Mouse (Mus musculus) neural tube, embryonic 11.5 days (tissue): ENCODE measurements around the gene Creg2. TPM values are rescaled to one million over a fixed set of nuclear protein-coding genes. Genes with fewer than 3 reads are reported as not detected.

Experiments used
- ATAC-seq: fragments of 200-750 bp; cut with Nextera tagmentation; 2 replicates; pipeline ENCODE4 v1.8.0; 2017; ENCODE audit warnings: moderate number of reproducible peaks, mild to moderate bottlenecking, moderate TSS enrichment, moderate library complexity; ENCODE audit not compliant: insufficient read depth, low FRiP score, low TSS enrichment
- DNase-seq: peaks from one replicate; pipeline ENCODE4 v3.0.0-alpha.2; 2015; ENCODE audit warnings: low spot score
- H3K27ac ChIP-seq: fragments of 300-500 bp; sonication (generic); 2 replicates; pipeline ENCODE4 v1.5.1; 2014; ENCODE audit warnings: low read depth, mild to moderate bottlenecking, low read length
- H3K27me3 ChIP-seq: fragments of 300-500 bp; sonication (generic); 2 replicates; pipeline ENCODE4 v1.6.1; 2014; ENCODE audit warnings: mild to moderate bottlenecking, low read length, mixed read lengths; ENCODE audit not compliant: control insufficient read depth, insufficient read depth
- H3K36me3 ChIP-seq: fragments of 300-500 bp; sonication (generic); 2 replicates; pipeline ENCODE4 v1.6.1; 2014; ENCODE audit warnings: mild to moderate bottlenecking, low read length, moderate library complexity, mixed read lengths; ENCODE audit not compliant: control insufficient read depth, insufficient read depth
- H3K4me1 ChIP-seq: fragments of 300-500 bp; sonication (generic); 2 replicates; pipeline ENCODE4 v1.6.1; 2014; ENCODE audit warnings: low read length, mixed read lengths; ENCODE audit not compliant: control insufficient read depth, insufficient read depth
- H3K4me2 ChIP-seq: fragments of 300-500 bp; sonication (generic); 2 replicates; pipeline ENCODE4 v1.6.1; 2014; ENCODE audit warnings: low read depth, mild to moderate bottlenecking, moderate library complexity
- H3K4me3 ChIP-seq: fragments of 300-500 bp; sonication (generic); 2 replicates; pipeline ENCODE4 v1.5.1; 2014; ENCODE audit warnings: low read depth, low read length
- H3K9ac ChIP-seq: fragments of 300-500 bp; sonication (generic); 2 replicates; pipeline ENCODE4 v1.6.1; 2014; ENCODE audit warnings: mild to moderate bottlenecking, low read length
- H3K9me3 ChIP-seq: fragments of 300-500 bp; sonication (generic); 2 replicates; pipeline ENCODE4 v1.6.1; 2016; ENCODE audit warnings: low read length; ENCODE audit not compliant: control insufficient read depth
- WGBS: fragments of 180-500 bp; shearing (Covaris S2); extraction: QIAGEN DNeasy Blood & Tissue Kit; methylation state at CpG from one replicate; pipeline ENCODE4 v1.1.7; 2014; 5-methylcytosine and 5-hydroxymethylcytosine counted together
- polyA plus RNA-seq: library from polyadenylated mRNA; unstranded; fragments of >200 nt; fragmentation: Nextera tagmentation; extraction: Ambion mirVana; gene quantifications from 2 replicates; pipeline ENCODE4 v1.2.1, GENCODE M21; 2014

Creg2 gene
- polyA plus RNA-seq = 0.82 and 1.2 TPM in 2 replicates

DNA sequence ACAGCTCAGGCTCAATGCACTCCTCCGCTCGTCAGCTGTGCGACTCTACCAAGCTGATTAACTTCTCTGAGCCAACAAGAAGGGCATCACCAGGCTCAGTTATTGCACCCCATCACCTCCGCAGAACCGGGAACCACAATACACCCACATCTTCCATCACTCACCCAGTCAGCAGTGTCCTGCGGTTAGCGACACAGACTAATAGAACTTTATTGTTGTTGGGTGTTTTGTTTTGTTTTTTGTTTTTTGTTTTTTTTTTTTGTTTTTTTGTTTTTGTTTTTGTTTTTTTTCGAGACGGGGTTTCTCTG lies at the start of gene Creg2:
TSS of gene Creg2 (minus strand) at position 234 of the 308 bp plus-strand sequence.
- Histone ChIP-seq H3K4me3 (peak within 1 kb of the TSS; percentile 61), H3K4me2 (peak within 1 kb of the TSS; percentile 98), H3K9me3 (no peaks in the 10 kb centered on the region), H3K4me1 (peaks cover 8% of the 10 kb centered on the region; the same call in 1 of the 2 replicates), H3K9ac (peak within 1 kb of the TSS; percentile 61), H3K27ac (no peak within 1 kb of the TSS), H3K36me3 (no peaks in the 10 kb centered on the region), H3K27me3 (peaks cover 13% of the 10 kb centered on the region)
- 38% methylated on average over 9 of the region's 9 CpGs for WGBS
- DNase-seq = no peak
- ATAC-seq = 0 out of 2 replicates have a peak, but pooled peaks have one; percentile 9

GRCm38 (mm10) chr1:39700599-39701273 lies 49.5 kb upstream of the Creg2 start:
- Histone ChIP-seq H3K4me1 (peaks cover 19% of the 10 kb centered on the region), H3K27ac (no peak overlapping the region), H3K4me3 (no peak overlapping the region), H3K9ac (no peak overlapping the region), H3K36me3 (no peaks in the 10 kb centered on the region), H3K27me3 (no peaks in the 10 kb centered on the region), H3K9me3 (no peaks in the 10 kb centered on the region), H3K4me2 (no peak overlapping the region)
- DNase-seq = no peak
- 11% methylated on average over 7 of the region's 7 CpGs for WGBS
- 0 out of 2 replicates have a peak, but pooled peaks have one; percentile 42 for ATAC-seq

DNA sequence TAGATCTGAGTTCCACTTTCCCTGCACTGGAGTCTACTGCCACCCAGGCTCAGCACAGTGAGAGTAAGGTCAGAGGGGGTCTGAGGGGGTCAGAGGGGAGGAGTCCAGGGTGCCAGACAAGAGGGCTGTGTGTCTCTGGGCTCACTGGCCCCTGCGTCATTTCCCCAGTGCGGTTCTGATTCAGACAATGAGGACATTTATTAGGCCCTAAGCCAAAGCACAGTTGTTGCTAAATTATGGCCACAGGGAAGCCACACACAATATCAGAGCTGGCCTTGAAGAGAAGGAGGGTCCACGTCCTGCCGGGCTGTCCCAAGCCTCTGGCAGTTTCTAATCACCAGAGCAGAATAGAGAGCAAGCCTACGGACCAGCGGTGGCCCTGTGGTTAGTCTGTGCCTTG lies 47.2 kb upstream of the Creg2 start:
- Histone ChIP-seq H3K27me3 (no peaks in the 10 kb centered on the region), H3K9me3 (no peaks in the 10 kb centered on the region), H3K4me1 (peaks cover 19% of the 10 kb centered on the region), H3K27ac (no peak overlapping the region), H3K9ac (no peak overlapping the region), H3K4me3 (no peak overlapping the region), H3K36me3 (no peaks in the 10 kb centered on the region), H3K4me2 (no peak overlapping the region)
- ATAC-seq (no peak), DNase-seq (no peak)
- WGBS = 23% methylated on average over 6 of the region's 6 CpGs

- 73% methylated on average over 4 of the region's 4 CpGs for WGBS
- no peak overlapping the region for H3K27ac ChIP-seq
- DNase-seq = no peak
- H3K36me3 ChIP-seq = no peaks in the 10 kb centered on the region
- no peaks in the 10 kb centered on the region for H3K4me1 ChIP-seq
- H3K4me3 ChIP-seq = no peak overlapping the region
- H3K27me3 ChIP-seq = no peaks in the 10 kb centered on the region
- ATAC-seq = no peak
- no peak overlapping the region for H3K9ac ChIP-seq
- H3K4me2 ChIP-seq = no peak overlapping the region
- no peaks in the 10 kb centered on the region for H3K9me3 ChIP-seq
Observed at GRCm38 (mm10) chr1:39695198-39695597, 43.9 kb upstream of the Creg2 start.

GRCm38 (mm10) chr1:39694756-39695155 lies 43.5 kb upstream of the Creg2 start:
- 67% methylated on average over 7 of the region's 7 CpGs for WGBS
- ATAC-seq = no peak
- H3K27ac ChIP-seq = no peak overlapping the region

DNA sequence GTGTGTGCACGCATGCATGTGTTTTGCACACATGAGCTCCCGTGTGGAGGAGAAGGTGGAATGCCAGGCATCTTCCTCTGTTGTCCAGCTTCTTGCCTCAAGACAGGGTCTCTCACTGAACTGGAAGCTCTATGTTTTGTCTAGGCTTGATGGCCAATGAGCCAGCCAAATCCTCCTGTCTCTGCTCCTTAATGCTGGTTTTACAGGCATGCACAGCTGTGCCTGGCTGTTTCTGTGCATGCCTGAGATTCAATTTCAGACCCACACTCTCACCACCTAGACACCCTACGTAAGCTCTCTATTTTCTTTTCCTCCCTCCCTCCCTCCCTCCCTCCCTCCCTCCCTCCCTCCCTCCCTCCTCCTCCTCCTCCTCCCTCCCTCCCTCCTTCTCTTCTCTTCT lies 40.7 kb upstream of the Creg2 start:
- Histone ChIP-seq H3K36me3 (no peaks in the 10 kb centered on the region), H3K4me2 (no peak overlapping the region), H3K9me3 (no peaks in the 10 kb centered on the region), H3K4me1 (no peaks in the 10 kb centered on the region), H3K27me3 (no peaks in the 10 kb centered on the region), H3K9ac (no peak overlapping the region), H3K27ac (no peak overlapping the region), H3K4me3 (no peak overlapping the region)
- DNase-seq (no peak), ATAC-seq (no peak)
- 74% methylated on average over 3 of the region's 3 CpGs for WGBS

More at GRCm38 (mm10) chr1:39694756-39695155, 43.5 kb upstream of the Creg2 start:
- no peak overlapping the region for H3K9ac ChIP-seq
- H3K4me3 ChIP-seq = no peak overlapping the region
- no peaks in the 10 kb centered on the region for H3K27me3 ChIP-seq
- no peak overlapping the region for H3K4me2 ChIP-seq
- H3K36me3 ChIP-seq = no peaks in the 10 kb centered on the region
- no peak for DNase-seq
- no peaks in the 10 kb centered on the region for H3K4me1 ChIP-seq
- H3K9me3 ChIP-seq = no peaks in the 10 kb centered on the region

- H3K4me3 ChIP-seq = no peak overlapping the region
- no peak for DNase-seq
- H3K4me1 ChIP-seq = no peaks in the 10 kb centered on the region
- H3K4me2 ChIP-seq = no peak overlapping the region
- 42% methylated on average over 4 of the region's 4 CpGs for WGBS
- no peaks in the 10 kb centered on the region for H3K27me3 ChIP-seq
- no peak for ATAC-seq
- H3K9ac ChIP-seq = no peak overlapping the region
- no peaks in the 10 kb centered on the region for H3K36me3 ChIP-seq
- H3K27ac ChIP-seq = no peak overlapping the region
- no peaks in the 10 kb centered on the region for H3K9me3 ChIP-seq
Observed at GRCm38 (mm10) chr1:39691061-39691460, 39.8 kb upstream of the Creg2 start.

- Histone ChIP-seq H3K27ac (no peak overlapping the region), H3K27me3 (no peaks in the 10 kb centered on the region), H3K9ac (no peak overlapping the region), H3K4me3 (no peak overlapping the region), H3K36me3 (no peaks in the 10 kb centered on the region), H3K9me3 (no peaks in the 10 kb centered on the region), H3K4me2 (no peak overlapping the region), H3K4me1 (no peaks in the 10 kb centered on the region)
- DNase-seq = no peak
- WGBS = 70% methylated on average over 6 of the region's 6 CpGs
- ATAC-seq = no peak
Observed at GRCm38 (mm10) chr1:39688573-39688972, 37.3 kb upstream of the Creg2 start.

GRCm38 (mm10) chr1:39687279-39687678 lies 36.0 kb upstream of the Creg2 start:
- 77% methylated on average over 9 of the region's 9 CpGs for WGBS

More at GRCm38 (mm10) chr1:39687279-39687678, 36.0 kb upstream of the Creg2 start:
- no peaks in the 10 kb centered on the region for H3K9me3 ChIP-seq
- H3K9ac ChIP-seq = no peak overlapping the region
- H3K27me3 ChIP-seq = no peaks in the 10 kb centered on the region
- H3K4me1 ChIP-seq = no peaks in the 10 kb centered on the region
- DNase-seq = no peak
- H3K4me2 ChIP-seq = no peak overlapping the region
- H3K27ac ChIP-seq = no peak overlapping the region
- no peak overlapping the region for H3K4me3 ChIP-seq
- ATAC-seq = no peak
- no peaks in the 10 kb centered on the region for H3K36me3 ChIP-seq
